Mouse (Mus musculus): Measurements from ENCODE around the gene Fars2.
"Not testable (repeated sequence)": the region's sequence is repeated elsewhere in the genome, so short reads cannot be mapped to it uniquely, and the experiment has no call there.

The Fars2 gene

GRCm38 (mm10) chr13:36466076-36466475 lies 348.9 kb downstream of the Fars2 start:
- DNase-seq (ENCODE audit: low read depth), result not testable (repeated sequence)

GRCm38 (mm10) chr13:36466515-36466921 lies 349.3 kb downstream of the Fars2 start:
- DNase-seq (ENCODE audit: low read depth), result no peak

- DNase-seq (ENCODE audit: low read depth), result no peak
These were observed 350.6 kb downstream of the Fars2 start for GRCm38 (mm10) chr13:36467849-36468248.

- no peak for DNase-seq (ENCODE audit: low read depth)
These were observed 351.8 kb downstream of the Fars2 start for GRCm38 (mm10) chr13:36468963-36469362.

- DNase-seq (ENCODE audit: low read depth), result no peak
These were observed 352.4 kb downstream of the Fars2 start for GRCm38 (mm10) chr13:36469412-36470125.

- DNase-seq (ENCODE audit: low read depth), result no peak
These were observed 360.4 kb downstream of the Fars2 start for GRCm38 (mm10) chr13:36477648-36478047.

GRCm38 (mm10) chr13:36478243-36478642 lies 361.0 kb downstream of the Fars2 start:
- no peak for DNase-seq (ENCODE audit: low read depth)

GRCm38 (mm10) chr13:36480101-36480500 lies 362.9 kb downstream of the Fars2 start:
- DNase-seq (ENCODE audit: low read depth), result no peak

GRCm38 (mm10) chr13:36484391-36484790 lies 367.2 kb downstream of the Fars2 start:
- no peak for DNase-seq (ENCODE audit: low read depth)

- DNase-seq (ENCODE audit: low read depth), result no peak
These were observed 369.5 kb downstream of the Fars2 start for GRCm38 (mm10) chr13:36486756-36487155.

- no peak for DNase-seq (ENCODE audit: low read depth)
These were observed 372.2 kb downstream of the Fars2 start for GRCm38 (mm10) chr13:36489365-36489764.

GRCm38 (mm10) chr13:36490612-36491011 lies 373.4 kb downstream of the Fars2 start:
- DNase-seq (ENCODE audit: low read depth), result no peak

GRCm38 (mm10) chr13:36492397-36492796 lies 375.2 kb downstream of the Fars2 start:
- no peak for DNase-seq (ENCODE audit: low read depth)

GRCm38 (mm10) chr13:36493294-36493693 lies 376.1 kb downstream of the Fars2 start:
- DNase-seq (ENCODE audit: low read depth), result no peak

GRCm38 (mm10) chr13:36493762-36494161 lies 376.6 kb downstream of the Fars2 start:
- DNase-seq (ENCODE audit: low read depth), result no peak

- no peak for DNase-seq (ENCODE audit: low read depth)
These were observed 378.8 kb downstream of the Fars2 start for GRCm38 (mm10) chr13:36495980-36496379.

GRCm38 (mm10) chr13:36497346-36497745 lies 380.1 kb downstream of the Fars2 start:
- DNase-seq (ENCODE audit: low read depth), result no peak

- DNase-seq (ENCODE audit: low read depth), result no peak
These were observed 383.2 kb downstream of the Fars2 start for GRCm38 (mm10) chr13:36500370-36500905.

- no peak for DNase-seq (ENCODE audit: low read depth)
These were observed 386.3 kb downstream of the Fars2 start for GRCm38 (mm10) chr13:36503551-36503950.

GRCm38 (mm10) chr13:36503991-36504390 lies 386.8 kb downstream of the Fars2 start:
- DNase-seq (ENCODE audit: low read depth), result no peak

GRCm38 (mm10) chr13:36505730-36506129 lies 388.5 kb downstream of the Fars2 start:
- no peak for DNase-seq (ENCODE audit: low read depth)

GRCm38 (mm10) chr13:36506315-36506714 lies 389.1 kb downstream of the Fars2 start:
- no peak for DNase-seq (ENCODE audit: low read depth)

- no peak for DNase-seq (ENCODE audit: low read depth)
These were observed 392.9 kb downstream of the Fars2 start for GRCm38 (mm10) chr13:36510161-36510560.

- no peak for DNase-seq (ENCODE audit: low read depth)
These were observed 395.9 kb downstream of the Fars2 start for GRCm38 (mm10) chr13:36513126-36513525.
